Mouse (Mus musculus) bone marrow macrophage, adult 2 months (primary cell): ENCODE data around the gene Tcp10a.
"Not testable (repeated sequence)": the region's sequence is repeated elsewhere in the genome, so short reads cannot be mapped to it uniquely, and the experiment has no call there.

Experiments
- CTCF ChIP-seq: IDR thresholded peaks from 2 replicates; pipeline ENCODE4 v1.5.1; 2012; ENCODE audit warnings: low read depth, mild to moderate bottlenecking, low read length, moderate library complexity
- POLR2A ChIP-seq: IDR thresholded peaks from 2 replicates; pipeline ENCODE4 v1.6.1; 2012; ENCODE audit warnings: mild to moderate bottlenecking, low read depth, low read length, borderline replicate concordance

DNA sequence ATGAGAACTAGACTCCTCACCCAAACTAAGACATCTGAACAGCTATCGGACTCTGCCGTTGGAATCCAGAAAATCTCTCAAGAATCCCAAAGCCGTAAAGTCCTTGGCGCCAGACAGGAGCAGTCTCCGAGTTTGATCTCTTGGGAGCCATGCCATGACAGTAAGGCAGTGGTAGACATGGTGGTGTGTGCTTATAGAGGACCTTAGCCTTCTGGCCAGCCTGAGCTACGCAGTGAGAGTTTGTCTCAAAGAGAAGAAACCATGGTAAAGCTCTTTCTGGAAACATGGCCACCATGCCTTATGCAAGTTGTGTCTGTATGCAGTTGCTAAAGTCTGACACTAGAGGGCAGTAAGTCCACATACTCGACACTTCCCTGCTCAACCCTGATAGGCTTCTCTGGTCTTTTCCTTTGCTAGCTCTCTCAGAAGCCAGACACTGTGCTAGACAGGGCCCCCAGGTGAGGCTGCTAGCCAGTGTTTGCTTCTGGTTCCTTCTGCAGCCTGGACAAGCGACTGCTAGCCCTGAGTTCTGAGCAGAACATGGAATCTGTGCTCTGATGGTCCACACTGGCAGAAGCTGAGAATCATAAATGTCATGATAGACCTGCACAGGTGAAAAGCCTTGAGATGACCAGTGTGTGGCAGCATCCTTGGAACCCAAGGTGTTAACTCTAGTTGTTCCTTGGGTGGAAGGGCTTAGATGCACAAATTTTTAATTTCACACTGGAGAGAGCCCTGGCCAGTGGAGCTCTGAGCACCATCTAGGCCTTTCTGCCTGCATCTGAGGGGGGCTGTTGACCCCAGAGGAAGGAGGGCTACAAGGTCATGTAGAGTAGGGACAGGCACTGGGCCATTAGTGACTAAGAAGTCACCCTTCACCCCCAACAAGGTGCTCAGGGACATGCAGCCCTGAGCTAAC, 17.9 kb upstream of the Tcp10a start:
- not testable (repeated sequence) for TF ChIP-seq CTCF, POLR2A
